Mouse (Mus musculus): ENCODE results near the gene Fam102b. TPM values are rescaled to one million over a fixed set of nuclear protein-coding genes. Genes with fewer than 3 reads are reported as not detected.

Fam102b gene
- polyA plus RNA-seq, 1 experiment from 2014 or later, result 20.6 TPM

DNA sequence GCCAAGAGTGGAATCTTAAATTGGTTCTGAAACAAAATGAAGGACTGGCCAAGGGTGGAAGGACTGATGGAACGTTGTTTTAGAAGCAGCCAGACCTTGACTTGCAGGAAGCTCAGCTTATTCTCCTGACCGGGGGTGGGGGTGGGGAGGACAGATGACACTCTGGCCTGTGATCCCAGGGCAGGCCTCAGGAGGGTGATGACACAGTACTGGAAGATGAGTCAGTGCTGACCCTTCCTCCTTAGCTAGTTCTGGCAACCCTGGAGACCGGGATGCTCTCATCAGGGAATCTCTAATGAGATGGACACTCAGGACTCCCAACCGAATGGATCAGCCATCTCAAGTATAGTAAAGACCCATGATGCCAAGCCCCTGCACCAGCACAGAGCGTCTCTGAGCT lies 21.6 kb downstream of the Fam102b start:
- ATAC-seq (ENCODE audit: low FRiP score), result no peak
- no peak overlapping the region for H3K4me3 ChIP-seq
- no peaks in the 10 kb centered on the region for H3K9me3 ChIP-seq (replicated peaks)
- no peak overlapping the region for H3K4me2 ChIP-seq (replicated peaks)
- 0 out of 2 replicates have a peak, but pooled peaks cover under 1% of the 10 kb centered on the region for H3K4me1 ChIP-seq
- peaks cover 7% of the 10 kb centered on the region for H3K36me3 ChIP-seq
- no peak overlapping the region for H3K9ac ChIP-seq
- H3K27ac ChIP-seq, result no peak overlapping the region
- no peaks in the 10 kb centered on the region for H3K27me3 ChIP-seq
- WGBS, result 79% methylated on average over 5 of the region's 5 CpGs

DNA sequence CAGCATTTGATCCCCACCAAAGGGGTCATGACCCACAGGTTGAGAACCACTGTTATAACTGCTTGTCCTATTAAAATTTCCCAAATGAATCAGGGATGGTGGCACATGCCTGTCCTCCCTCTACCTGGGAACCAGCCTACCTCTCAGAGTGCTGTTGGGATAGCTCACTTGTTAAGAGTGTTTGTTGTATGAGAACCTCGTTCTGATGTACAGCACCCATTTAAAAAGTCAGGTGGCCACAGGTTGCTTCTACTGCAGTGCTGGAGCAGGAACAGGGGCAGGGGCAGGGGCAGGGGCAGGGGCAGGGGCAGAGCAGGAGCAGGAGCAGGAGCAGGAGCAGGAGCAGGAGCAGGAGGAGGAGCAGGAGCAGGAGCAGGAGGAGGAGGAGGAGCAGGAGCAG lies 28.2 kb downstream of the Fam102b start:
- no peak for ATAC-seq (ENCODE audit: low FRiP score)
- WGBS, result 75% methylated on average over 1 of the region's 1 CpGs
- no peaks in the 10 kb centered on the region for H3K9me3 ChIP-seq (replicated peaks)
- no peak overlapping the region for H3K4me3 ChIP-seq
- peaks cover 7% of the 10 kb centered on the region for H3K36me3 ChIP-seq
- H3K27ac ChIP-seq, result no peak overlapping the region
- no peak overlapping the region for H3K4me2 ChIP-seq (replicated peaks)
- no peaks in the 10 kb centered on the region for H3K27me3 ChIP-seq
- H3K9ac ChIP-seq, result no peak overlapping the region
- no peaks in the 10 kb centered on the region for H3K4me1 ChIP-seq

DNA sequence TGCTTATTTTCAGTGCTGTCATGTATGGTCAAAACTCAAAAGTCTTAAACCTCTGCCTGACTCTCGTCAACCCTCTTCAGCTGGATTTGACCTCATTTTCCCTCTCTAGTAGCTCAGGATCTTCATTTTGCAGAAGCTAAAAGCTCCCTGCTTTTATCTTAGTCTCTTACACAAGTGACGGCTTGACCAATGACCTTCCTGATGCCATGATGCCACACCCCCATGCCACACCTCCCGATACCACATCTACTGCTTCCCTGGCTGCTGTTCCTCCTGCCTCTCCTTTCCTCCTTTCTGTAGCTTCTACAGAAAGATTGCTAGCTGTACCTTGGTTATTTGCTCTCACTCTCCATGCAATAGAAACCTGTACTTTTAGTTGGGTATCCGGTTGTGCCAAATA lies 29.6 kb downstream of the Fam102b start:
- no peak for ATAC-seq (ENCODE audit: low FRiP score)
- no peaks in the 10 kb centered on the region for H3K9me3 ChIP-seq (replicated peaks)
- H3K27me3 ChIP-seq, result no peaks in the 10 kb centered on the region
- no peak overlapping the region for H3K9ac ChIP-seq
- H3K36me3 ChIP-seq, result peaks cover 7% of the 10 kb centered on the region
- H3K4me1 ChIP-seq, result no peaks in the 10 kb centered on the region
- no peak overlapping the region for H3K27ac ChIP-seq
- no peak overlapping the region for H3K4me3 ChIP-seq
- no peak overlapping the region for H3K4me2 ChIP-seq (replicated peaks)
- WGBS, result 72% methylated on average over 4 of the region's 4 CpGs

DNA sequence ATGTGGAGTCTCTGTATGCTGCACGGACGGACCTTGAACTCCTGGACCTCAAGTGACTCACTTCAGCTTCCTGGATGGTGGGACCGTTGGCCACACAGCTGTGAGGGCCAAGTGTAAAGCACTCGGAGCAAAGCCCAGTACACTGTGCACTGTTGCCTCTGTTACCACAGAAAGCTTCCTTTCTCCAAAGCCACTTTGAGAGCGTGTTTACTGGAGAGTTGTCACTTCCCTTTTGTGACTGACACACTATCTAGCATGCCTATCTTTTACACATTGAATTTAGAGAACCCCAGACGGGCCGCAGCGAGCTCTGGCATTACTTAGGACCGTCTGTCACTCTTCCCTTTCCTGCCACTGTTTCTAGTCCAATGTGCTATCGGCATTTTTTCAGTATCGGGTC lies 30.1 kb downstream of the Fam102b start:
- Histone ChIP-seq H3K27ac (no peak overlapping the region), H3K4me3 (no peak overlapping the region), H3K27me3 (no peaks in the 10 kb centered on the region), H3K9ac (no peak overlapping the region), H3K9me3 (replicated peaks) (no peaks in the 10 kb centered on the region), H3K4me1 (no peaks in the 10 kb centered on the region), H3K4me2 (replicated peaks) (no peak overlapping the region), H3K36me3 (peaks cover 11% of the 10 kb centered on the region)
- no peak for ATAC-seq (ENCODE audit: low FRiP score)
- WGBS, result 86% methylated on average over 11 of the region's 11 CpGs

DNA sequence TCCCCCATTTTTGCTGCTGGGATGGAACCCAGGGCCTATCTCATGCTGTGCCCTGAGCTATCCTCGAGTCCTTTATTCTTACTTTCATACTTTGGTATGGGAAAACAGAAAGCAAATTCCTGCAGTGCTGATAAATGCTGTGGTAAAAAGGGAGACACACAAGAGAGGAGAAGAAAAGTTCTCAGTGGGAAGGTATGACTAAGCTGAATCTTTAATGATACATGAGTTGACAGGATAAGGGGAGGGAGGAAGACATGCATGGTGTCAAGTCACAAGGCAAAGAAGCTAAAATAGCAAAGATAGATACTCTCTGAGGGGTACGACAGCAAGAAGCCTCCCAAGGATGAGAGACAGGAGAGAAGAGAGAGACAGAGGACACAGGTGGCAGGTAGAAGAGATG lies 32.0 kb downstream of the Fam102b start:
- Histone ChIP-seq H3K4me3 (no peak overlapping the region), H3K27me3 (no peaks in the 10 kb centered on the region), H3K9me3 (replicated peaks) (no peaks in the 10 kb centered on the region), H3K9ac (no peak overlapping the region), H3K36me3 (peaks cover 19% of the 10 kb centered on the region; the same call in 1 of the 2 replicates), H3K4me2 (replicated peaks) (no peak overlapping the region), H3K27ac (no peak overlapping the region), H3K4me1 (no peaks in the 10 kb centered on the region)
- 86% methylated on average over 2 of the region's 2 CpGs for WGBS
- ATAC-seq (ENCODE audit: low FRiP score), result no peak

DNA sequence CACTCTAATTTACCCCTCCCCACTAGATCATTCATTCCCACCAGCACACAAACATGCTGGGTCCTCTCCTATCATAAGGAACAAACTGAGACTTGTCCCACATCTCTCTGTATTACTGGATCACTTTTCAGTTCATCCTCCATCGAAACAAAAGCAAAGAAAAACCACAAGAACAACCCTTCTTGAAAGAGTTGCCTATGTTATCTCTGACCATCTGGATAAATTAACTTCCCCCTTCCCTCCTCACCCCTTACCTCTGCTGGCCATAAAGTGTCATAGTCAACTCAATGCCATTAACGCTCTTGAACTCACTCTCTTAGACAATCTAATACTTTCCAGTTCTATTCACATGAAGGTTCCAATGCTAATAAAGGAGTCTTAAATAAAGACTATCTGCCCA lies 32.9 kb downstream of the Fam102b start:
- H3K36me3 ChIP-seq, result peaks cover 25% of the 10 kb centered on the region; the same call in 1 of the 2 replicates
- no peaks in the 10 kb centered on the region for H3K4me1 ChIP-seq
- H3K27me3 ChIP-seq, result no peaks in the 10 kb centered on the region
- no peak overlapping the region for H3K9ac ChIP-seq
- no peak for ATAC-seq (ENCODE audit: low FRiP score)
- H3K27ac ChIP-seq, result no peak overlapping the region
- H3K4me3 ChIP-seq, result no peak overlapping the region
- WGBS, result 87% methylated on average over 2 of the region's 2 CpGs
- H3K9me3 ChIP-seq (replicated peaks), result no peaks in the 10 kb centered on the region
- H3K4me2 ChIP-seq (replicated peaks), result no peak overlapping the region

DNA sequence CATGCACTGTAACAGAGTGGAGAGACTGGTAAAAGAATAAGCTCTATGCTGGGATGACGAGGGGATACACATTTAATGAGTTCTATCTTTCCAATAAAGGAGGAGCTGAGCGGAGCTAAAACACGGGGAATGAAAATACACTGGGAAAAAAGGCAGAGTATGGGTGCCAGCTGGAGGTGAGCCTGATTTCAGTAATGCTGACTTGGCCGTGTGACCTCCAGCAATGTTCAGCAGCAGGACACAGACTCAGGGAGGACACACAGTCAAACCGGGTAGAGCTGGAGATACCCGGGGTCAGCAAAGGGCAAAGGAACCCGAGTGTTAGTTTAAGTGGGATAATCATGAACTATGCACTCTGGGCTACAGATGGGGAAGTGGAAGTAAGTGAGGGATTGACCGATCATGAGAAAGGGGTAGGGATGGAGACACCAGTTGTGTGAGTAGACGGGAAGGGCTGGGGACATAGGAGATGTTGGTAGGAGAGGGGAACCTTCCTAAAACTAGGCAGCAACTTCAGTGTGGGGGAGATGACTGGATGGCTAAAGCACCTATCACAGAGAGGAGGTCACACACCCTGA lies 37.3 kb downstream of the Fam102b start:
- ATAC-seq (ENCODE audit: low FRiP score), result no peak
- Histone ChIP-seq H3K4me2 (replicated peaks) (no peak overlapping the region), H3K4me3 (no peak overlapping the region), H3K27me3 (no peaks in the 10 kb centered on the region), H3K27ac (no peak overlapping the region), H3K4me1 (peaks cover 6% of the 10 kb centered on the region; the same call in 1 of the 2 replicates), H3K9me3 (replicated peaks) (no peaks in the 10 kb centered on the region), H3K36me3 (peaks cover 27% of the 10 kb centered on the region; the same call in 1 of the 2 replicates), H3K9ac (no peak overlapping the region)
- WGBS, result 82% methylated on average over 9 of the region's 9 CpGs

DNA sequence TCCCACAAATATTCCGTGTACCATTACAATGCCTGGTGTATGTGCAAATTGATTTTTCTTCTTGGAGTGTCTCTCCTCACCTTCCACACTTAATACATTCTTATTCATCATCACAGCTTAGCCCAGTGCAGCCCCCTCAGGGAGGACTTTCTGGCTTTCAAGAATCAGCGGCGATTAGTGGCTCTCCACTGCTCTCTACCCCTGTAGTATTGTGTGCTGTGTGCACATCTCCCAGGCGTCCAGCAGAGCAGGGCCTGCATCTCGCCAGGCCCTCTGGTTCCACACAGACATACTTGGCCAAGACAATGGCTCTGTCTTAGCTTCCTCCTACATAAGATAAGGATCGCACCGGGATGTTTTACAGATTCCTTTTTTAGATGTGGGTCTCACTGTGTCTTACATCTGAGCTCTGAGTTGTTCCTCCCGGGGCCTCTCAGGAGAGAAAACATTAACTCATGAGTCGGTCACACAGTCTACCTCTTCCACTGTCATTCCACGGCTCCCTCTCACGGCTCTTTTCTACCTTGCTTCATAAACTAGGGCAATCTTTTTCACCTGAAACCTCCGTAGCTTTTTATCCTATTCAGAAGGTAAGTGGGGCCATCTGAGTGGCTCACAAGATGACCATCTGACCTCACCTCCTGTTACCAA lies 40.3 kb downstream of the Fam102b start:
- Histone ChIP-seq H3K4me3 (no peak overlapping the region), H3K4me2 (replicated peaks) (no peak overlapping the region), H3K9me3 (replicated peaks) (no peaks in the 10 kb centered on the region), H3K27ac (peak overlapping the region; percentile 57), H3K4me1 (peaks cover 6% of the 10 kb centered on the region; the same call in 1 of the 2 replicates), H3K27me3 (no peaks in the 10 kb centered on the region), H3K9ac (no peak overlapping the region), H3K36me3 (peaks cover 28% of the 10 kb centered on the region; the same call in 1 of the 2 replicates)
- ATAC-seq (ENCODE audit: low FRiP score), result peak; percentile 67
- WGBS, result 66% methylated on average over 12 of the region's 12 CpGs

DNA sequence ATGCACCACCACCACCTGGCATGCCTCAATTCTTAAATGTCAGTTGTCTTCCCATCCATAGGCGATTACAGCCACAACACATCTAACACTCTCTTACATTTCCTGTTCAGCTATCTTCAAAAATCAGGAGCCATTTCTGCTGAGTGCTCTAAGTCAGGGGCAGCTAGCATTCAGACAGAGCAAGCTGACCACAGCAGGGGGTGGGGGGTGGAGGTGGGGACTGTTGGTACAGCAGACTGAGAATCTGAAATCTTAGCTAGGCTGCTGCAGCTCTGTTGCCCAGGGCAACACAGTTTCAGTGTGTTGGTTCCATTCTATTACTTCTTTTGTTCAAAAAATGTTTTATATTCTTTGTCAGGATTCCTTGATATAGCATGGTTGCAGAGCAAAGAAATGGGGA lies 40.9 kb downstream of the Fam102b start:
- peaks cover 6% of the 10 kb centered on the region; the same call in 1 of the 2 replicates for H3K4me1 ChIP-seq
- H3K9me3 ChIP-seq (replicated peaks), result no peaks in the 10 kb centered on the region
- H3K4me2 ChIP-seq (replicated peaks), result no peak overlapping the region
- no peaks in the 10 kb centered on the region for H3K27me3 ChIP-seq
- H3K27ac ChIP-seq, result peak overlapping the region; percentile 57; the same call in 1 of the 2 replicates
- H3K9ac ChIP-seq, result no peak overlapping the region
- peaks cover 25% of the 10 kb centered on the region; the same call in 1 of the 2 replicates for H3K36me3 ChIP-seq
- H3K4me3 ChIP-seq, result no peak overlapping the region
- ATAC-seq (ENCODE audit: low FRiP score), result peak; percentile 61; the same call in 1 of the 2 replicates
- WGBS, result 97% methylated on average over 1 of the region's 1 CpGs

DNA sequence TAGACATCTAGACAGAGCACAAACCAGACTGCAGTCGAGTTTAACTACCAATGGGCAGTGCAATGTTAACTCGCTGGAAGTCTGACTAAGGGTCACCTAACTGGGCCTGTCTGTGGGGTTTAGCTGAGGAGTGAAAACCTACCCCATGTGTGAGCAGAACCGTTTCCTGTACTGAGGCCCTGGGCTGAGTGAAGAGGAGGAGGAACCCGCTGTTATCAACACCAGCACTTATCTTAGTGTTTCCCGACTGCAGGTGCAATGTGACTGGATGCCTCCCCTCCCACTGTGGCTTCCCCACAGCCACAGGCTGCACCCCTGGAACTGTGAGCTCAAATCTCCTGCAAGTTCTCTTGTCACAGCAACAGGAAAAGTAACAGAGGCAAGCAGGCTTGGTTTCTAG lies 43.4 kb downstream of the Fam102b start:
- no peak overlapping the region for H3K4me3 ChIP-seq
- no peaks in the 10 kb centered on the region for H3K27me3 ChIP-seq
- H3K9me3 ChIP-seq (replicated peaks), result no peaks in the 10 kb centered on the region
- peaks cover 6% of the 10 kb centered on the region; the same call in 1 of the 2 replicates for H3K4me1 ChIP-seq
- WGBS, result 85% methylated on average over 5 of the region's 5 CpGs
- H3K27ac ChIP-seq, result no peak overlapping the region
- no peak for ATAC-seq (ENCODE audit: low FRiP score)
- no peak overlapping the region for H3K4me2 ChIP-seq (replicated peaks)
- H3K36me3 ChIP-seq, result peaks cover 24% of the 10 kb centered on the region
- no peak overlapping the region for H3K9ac ChIP-seq

DNA sequence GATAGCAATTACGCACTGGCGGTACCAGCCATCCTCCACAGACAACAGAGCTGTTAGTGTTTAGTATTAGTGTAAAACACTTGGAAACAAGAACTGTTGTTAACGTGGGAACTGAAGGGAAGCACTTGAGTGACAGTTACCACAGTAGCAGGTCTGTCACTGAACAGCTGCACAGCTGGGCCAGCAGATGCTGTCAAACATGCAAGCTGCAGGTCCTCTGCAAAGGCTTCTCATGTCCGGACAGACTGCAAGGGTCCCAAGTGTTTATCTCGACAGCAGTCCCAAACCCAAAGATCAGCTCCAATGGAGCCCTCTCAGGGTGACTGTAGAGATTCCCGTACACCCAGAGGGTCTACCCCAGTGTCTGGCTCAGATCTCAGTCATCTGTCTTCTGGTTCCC lies 45.5 kb downstream of the Fam102b start:
- Histone ChIP-seq H3K9ac (no peak overlapping the region), H3K27ac (no peak overlapping the region), H3K4me2 (replicated peaks) (no peak overlapping the region), H3K4me3 (no peak overlapping the region), H3K27me3 (no peaks in the 10 kb centered on the region), H3K9me3 (replicated peaks) (no peaks in the 10 kb centered on the region), H3K4me1 (peaks cover 4% of the 10 kb centered on the region; the same call in 1 of the 2 replicates), H3K36me3 (peaks cover 43% of the 10 kb centered on the region)
- 81% methylated on average over 6 of the region's 6 CpGs for WGBS
- ATAC-seq (ENCODE audit: low FRiP score), result no peak

DNA sequence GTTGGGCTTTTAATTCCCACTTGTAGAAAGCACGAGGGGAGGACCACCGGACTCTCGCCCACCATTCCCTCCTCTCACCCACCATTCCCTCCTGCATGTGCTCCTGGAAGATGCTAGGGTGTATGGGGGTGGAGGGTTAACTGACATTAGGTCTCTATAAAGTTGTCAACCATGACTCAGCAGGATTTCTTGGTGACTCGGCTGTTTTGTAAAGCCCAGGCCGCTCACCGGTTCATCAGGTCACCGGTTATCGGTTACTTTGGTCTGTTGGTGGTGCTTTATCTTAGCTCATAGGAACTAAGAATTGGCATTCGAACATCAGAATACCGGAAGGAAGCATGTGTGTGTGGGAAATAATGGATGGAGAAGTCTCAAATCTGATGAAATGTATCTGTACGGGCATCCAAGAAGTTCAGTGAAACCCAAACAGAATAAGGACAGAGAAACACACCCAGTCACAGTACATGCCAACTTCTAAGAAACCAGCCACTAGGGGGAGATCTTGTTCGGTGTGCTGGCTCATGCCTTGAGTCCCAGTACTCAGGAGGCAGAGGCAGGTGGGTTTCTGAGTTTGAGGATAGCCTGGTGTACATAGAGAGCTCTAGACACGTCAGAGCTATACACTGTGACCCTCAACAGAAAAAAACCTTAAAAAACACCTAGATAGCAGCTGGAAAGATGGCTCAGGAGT lies 49.9 kb downstream of the Fam102b start:
- ATAC-seq (ENCODE audit: low FRiP score), result no peak
- no peaks in the 10 kb centered on the region for H3K9me3 ChIP-seq (replicated peaks)
- H3K27ac ChIP-seq, result no peak overlapping the region
- H3K36me3 ChIP-seq, result peaks cover 36% of the 10 kb centered on the region
- 93% methylated on average over 13 of the region's 13 CpGs for WGBS
- H3K9ac ChIP-seq, result no peak overlapping the region
- no peak overlapping the region for H3K4me2 ChIP-seq (replicated peaks)
- H3K4me3 ChIP-seq, result no peak overlapping the region
- H3K4me1 ChIP-seq, result no peaks in the 10 kb centered on the region
- H3K27me3 ChIP-seq, result no peaks in the 10 kb centered on the region
